Mouse (Mus musculus) kidney, adult 2 months (tissue): Measurements from ENCODE around the gene Hnrnpul1. TPM values are rescaled to one million over a fixed set of nuclear protein-coding genes. Genes with fewer than 3 reads are reported as not detected.

ENCODE experiments used
- DNase-seq: peaks from one replicate; pipeline ENCODE4 v3.0.0; 2021
- H3K27ac ChIP-seq: fragments of 200-500 bp; 2 replicates; pipeline ENCODE4 v1.5.1; 2012; ENCODE audit warnings: low read depth, low read length, control low read depth, inconsistent platforms; ENCODE audit not compliant: insufficient read depth
- H3K27me3 ChIP-seq: fragments of 200-500 bp; replicated peaks from 2 replicates; pipeline ENCODE4 v1.6.1; 2012; ENCODE audit warnings: mild to moderate bottlenecking, moderate library complexity, low read length, inconsistent platforms; ENCODE audit not compliant: control insufficient read depth, insufficient read depth
- H3K36me3 ChIP-seq: fragments of 200-500 bp; 2 replicates; pipeline ENCODE4 v1.6.1; 2012; ENCODE audit warnings: mild to moderate bottlenecking, moderate library complexity, low read length, inconsistent platforms; ENCODE audit not compliant: control insufficient read depth, insufficient read depth
- H3K4me1 ChIP-seq: fragments of 200-500 bp; 2 replicates; pipeline ENCODE4 v1.6.1; 2011; ENCODE audit warnings: low read length; ENCODE audit not compliant: control insufficient read depth, insufficient read depth
- H3K4me3 ChIP-seq: fragments of 200-500 bp; 2 replicates; pipeline ENCODE4 v1.5.1; 2011; ENCODE audit warnings: mild to moderate bottlenecking, low read depth, low read length, control low read depth; ENCODE audit not compliant: insufficient read depth
- CTCF ChIP-seq: fragments of 200-500 bp; conservative IDR thresholded peaks from 2 replicates; pipeline ENCODE4 v1.5.1; 2011; ENCODE audit warnings: low read depth, mild to moderate bottlenecking, control low read depth, low read length, moderate library complexity, mixed read lengths; ENCODE audit not compliant: insufficient read depth, insufficient read length
- POLR2A ChIP-seq: fragments of 200-500 bp; IDR thresholded peaks from one replicate; pipeline ENCODE4 v1.6.1; 2011; ENCODE audit warnings: low read depth, low read length, control low read depth
- WGBS: fragments of 180-500 bp; shearing (Covaris S2); methylation state at CpG from one replicate; pipeline ENCODE4 v1.1.7; 2018; 5-methylcytosine and 5-hydroxymethylcytosine counted together
- polyA plus RNA-seq: library from polyadenylated mRNA; depleted of rRNA; stranded (reverse); fragments of >200 nt; gene quantifications from 2 replicates; pipeline ENCODE4 v1.2.3, GENCODE M21; 2012; rRNA removed

Hnrnpul1 gene
- polyA plus RNA-seq: 33.3 and 41.7 TPM in 2 replicates

- H3K27me3 ChIP-seq: no peaks in the 10 kb centered on the region
- H3K4me3 ChIP-seq: peak within 1 kb of the TSS; percentile 83
- peak; percentile 100 for DNase-seq
- peaks cover 17% of the 10 kb centered on the region for H3K4me1 ChIP-seq
- TF ChIP-seq POLR2A (peak; percentile 30), CTCF (peak; percentile 34)
- WGBS: under 1% methylated on average over 55 of the region's 55 CpGs
- peak within 1 kb of the TSS; percentile 97 for H3K27ac ChIP-seq
- peaks cover 3% of the 10 kb centered on the region; the same call in 1 of the 2 replicates for H3K36me3 ChIP-seq
Observed at GRCm38 (mm10) chr7:25754738-25755467, at the start of gene Hnrnpul1. Hnrnpul1 (minus strand) TSS chr7:25754757.

DNA sequence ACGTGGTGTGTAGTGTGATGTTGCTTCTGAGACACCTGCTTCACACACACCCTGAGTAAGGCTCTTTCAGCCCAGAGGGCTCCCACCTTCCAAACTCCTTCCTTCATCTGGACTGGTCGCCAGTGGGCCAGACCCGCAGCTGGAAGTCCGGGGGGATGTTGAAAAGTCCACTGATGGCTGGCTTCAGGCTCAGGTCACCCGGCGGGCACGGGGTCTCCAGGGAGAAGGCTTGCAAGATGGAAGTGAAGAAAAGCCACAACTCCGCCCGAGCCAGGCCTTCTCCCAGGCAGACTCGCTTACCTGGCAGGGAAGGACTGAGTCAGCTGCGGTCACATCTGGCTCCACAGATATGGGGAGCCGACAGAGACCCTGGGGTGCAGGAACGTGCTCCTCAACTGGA lies 48.9 kb upstream of the Hnrnpul1 start:
- Histone ChIP-seq H3K4me3 (no peak overlapping the region), H3K4me1 (no peaks in the 10 kb centered on the region), H3K27me3 (no peaks in the 10 kb centered on the region), H3K36me3 (no peaks in the 10 kb centered on the region), H3K27ac (no peak overlapping the region)
- TF ChIP-seq POLR2A (no peak), CTCF (no peak)
- no peak for DNase-seq
- 89% methylated on average over 13 of the region's 13 CpGs for WGBS

GRCm38 (mm10) chr7:25802241-25803125 lies 47.9 kb upstream of the Hnrnpul1 start:
- Histone ChIP-seq H3K4me3 (no peak overlapping the region), H3K36me3 (no peaks in the 10 kb centered on the region), H3K27me3 (no peaks in the 10 kb centered on the region), H3K27ac (peak overlapping the region; percentile 54; the same call in 1 of the 2 replicates), H3K4me1 (no peaks in the 10 kb centered on the region)
- WGBS: 43% methylated on average over 24 of the region's 24 CpGs
- DNase-seq: peak; percentile 66
- no peak for TF ChIP-seq CTCF
- TF ChIP-seq POLR2A: no peak

DNA sequence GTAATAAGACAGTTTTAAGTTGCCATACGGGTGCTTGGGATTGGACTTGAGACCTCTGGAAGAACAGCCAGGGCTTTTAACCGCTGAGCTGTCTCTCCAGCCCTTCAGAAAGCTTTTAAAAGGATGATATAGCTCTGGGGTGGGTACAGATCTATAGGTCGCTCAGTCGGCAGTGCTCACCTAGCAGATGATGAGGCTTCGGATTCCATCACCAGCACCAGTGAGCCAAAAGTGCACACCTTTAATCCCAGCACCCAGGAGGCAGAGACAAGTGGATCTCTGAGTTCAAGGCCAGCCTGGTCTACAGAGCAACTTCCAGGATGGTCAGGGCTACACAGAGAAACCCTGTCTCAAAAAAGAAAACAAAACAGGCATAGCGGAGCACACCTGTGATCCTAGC lies 46.5 kb upstream of the Hnrnpul1 start:
- WGBS: 90% methylated on average over 6 of the region's 6 CpGs

DNA sequence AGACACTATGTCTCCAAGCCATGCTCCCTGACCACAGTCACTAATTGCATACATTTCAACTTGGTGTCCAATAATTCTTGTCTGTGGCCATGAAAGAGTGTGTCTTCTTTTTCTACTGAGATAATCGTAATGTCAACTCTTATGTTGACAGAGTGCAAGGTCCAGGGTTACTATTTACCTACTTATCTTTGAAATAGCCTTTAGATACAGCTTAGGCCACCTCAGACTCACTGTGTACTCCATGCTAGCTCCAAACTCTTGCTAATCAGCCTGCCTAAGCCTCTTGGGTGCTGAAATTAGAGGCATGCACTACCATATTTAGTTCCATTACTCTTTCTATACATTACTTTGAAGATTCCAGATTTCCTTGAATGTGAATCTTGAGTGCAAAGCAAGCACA lies 44.8 kb upstream of the Hnrnpul1 start:
- no peak for TF ChIP-seq POLR2A
- no peak for TF ChIP-seq CTCF
- no peak for DNase-seq
- Histone ChIP-seq H3K27ac (no peak overlapping the region), H3K36me3 (no peaks in the 10 kb centered on the region), H3K4me1 (no peaks in the 10 kb centered on the region), H3K4me3 (no peak overlapping the region), H3K27me3 (no peaks in the 10 kb centered on the region)
- WGBS: 59% methylated on average over 1 of the region's 1 CpGs

More for the DNA sequence above, 46.5 kb upstream of the Hnrnpul1 start:
- DNase-seq: no peak
- Histone ChIP-seq H3K4me1 (no peaks in the 10 kb centered on the region), H3K27me3 (no peaks in the 10 kb centered on the region), H3K36me3 (no peaks in the 10 kb centered on the region), H3K27ac (no peak overlapping the region), H3K4me3 (no peak overlapping the region)
- no peak for TF ChIP-seq POLR2A
- no peak for TF ChIP-seq CTCF

GRCm38 (mm10) chr7:25798540-25798939 lies 44.0 kb upstream of the Hnrnpul1 start:
- no peak overlapping the region for H3K4me3 ChIP-seq
- H3K36me3 ChIP-seq: no peaks in the 10 kb centered on the region
- no peak for DNase-seq
- H3K27ac ChIP-seq: no peak overlapping the region
- no peaks in the 10 kb centered on the region for H3K4me1 ChIP-seq
- 86% methylated on average over 2 of the region's 2 CpGs for WGBS
- TF ChIP-seq CTCF: 0 out of 2 replicates have a peak, but pooled peaks have one; percentile 7
- TF ChIP-seq POLR2A: no peak
- H3K27me3 ChIP-seq: no peaks in the 10 kb centered on the region

DNA sequence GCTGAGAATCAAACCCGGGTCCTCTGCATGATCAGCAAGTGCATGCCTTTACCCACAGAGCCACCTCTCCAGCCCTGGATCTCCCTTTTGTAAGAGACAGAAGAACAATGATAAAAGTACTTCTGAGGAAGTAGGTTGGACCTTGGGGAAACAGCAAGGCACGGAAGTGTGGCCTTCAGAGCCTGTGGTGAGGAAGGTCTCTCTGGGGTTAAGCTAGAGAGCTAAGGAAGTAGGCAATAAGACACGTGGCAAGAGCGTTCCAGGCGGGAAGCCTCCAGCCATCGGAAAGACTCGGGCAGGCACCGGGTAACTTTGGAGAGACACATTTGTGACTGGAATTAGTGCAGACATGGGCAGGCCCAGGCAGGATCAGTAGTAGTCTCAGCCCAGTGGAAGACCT lies 40.2 kb upstream of the Hnrnpul1 start:
- no peaks in the 10 kb centered on the region for H3K36me3 ChIP-seq

More for the DNA sequence above, 40.2 kb upstream of the Hnrnpul1 start:
- no peak for DNase-seq
- 74% methylated on average over 8 of the region's 8 CpGs for WGBS
- TF ChIP-seq CTCF (no peak), POLR2A (no peak)
- H3K4me3 ChIP-seq: no peak overlapping the region
- no peaks in the 10 kb centered on the region for H3K4me1 ChIP-seq
- H3K27me3 ChIP-seq: no peaks in the 10 kb centered on the region
- H3K27ac ChIP-seq: no peak overlapping the region
